Mouse (Mus musculus): ENCODE measurements around the gene Gjd3. TPM values are rescaled to one million over a fixed set of nuclear protein-coding genes. Genes with fewer than 3 reads are reported as not detected.

Gjd3 gene
- polyA plus RNA-seq, 1 experiment from 2014 or later, result 4.4 TPM

GRCm38 (mm10) chr11:98952111-98952510 lies 30.7 kb downstream of the Gjd3 start:
- H3K9ac ChIP-seq, result no peak overlapping the region
- H3K4me1 ChIP-seq (replicated peaks), result peaks cover 93% of the 10 kb centered on the region
- WGBS, result 72% methylated on average over 1 of the region's 1 CpGs
- H3K9me3 ChIP-seq (replicated peaks), result no peaks in the 10 kb centered on the region
- peak overlapping the region; percentile 94 for H3K27ac ChIP-seq
- peaks cover 10% of the 10 kb centered on the region; the same call in 1 of the 2 replicates for H3K36me3 ChIP-seq
- no peak for ATAC-seq (replicated peaks; ENCODE audit: insufficient number of reproducible peaks, insufficient read depth, low FRiP score, low read depth)
- no peak overlapping the region for H3K4me3 ChIP-seq
- no peaks in the 10 kb centered on the region for H3K27me3 ChIP-seq
- H3K4me2 ChIP-seq, result no peak overlapping the region

- Histone ChIP-seq H3K9ac (peak overlapping the region; percentile 53), H3K9me3 (replicated peaks) (no peaks in the 10 kb centered on the region), H3K36me3 (peaks cover 8% of the 10 kb centered on the region; the same call in 1 of the 2 replicates), H3K4me3 (peak overlapping the region; percentile 18; the same call in 1 of the 2 replicates), H3K27ac (peak overlapping the region; percentile 94), H3K4me2 (peak overlapping the region; percentile 50), H3K27me3 (no peaks in the 10 kb centered on the region), H3K4me1 (replicated peaks) (peaks cover 93% of the 10 kb centered on the region)
- 26% methylated on average over 16 of the region's 16 CpGs for WGBS
- ATAC-seq (replicated peaks; ENCODE audit: insufficient number of reproducible peaks, insufficient read depth, low FRiP score, low read depth), result peak; percentile 72
Measured at GRCm38 (mm10) chr11:98951026-98951906, 31.6 kb downstream of the Gjd3 start.

- Histone ChIP-seq H3K27ac (peak overlapping the region; percentile 94), H3K36me3 (peaks cover 8% of the 10 kb centered on the region; the same call in 1 of the 2 replicates), H3K4me3 (no peak overlapping the region), H3K27me3 (no peaks in the 10 kb centered on the region), H3K9ac (peak overlapping the region; percentile 53; the same call in 1 of the 2 replicates), H3K9me3 (replicated peaks) (no peaks in the 10 kb centered on the region), H3K4me1 (replicated peaks) (peaks cover 94% of the 10 kb centered on the region), H3K4me2 (peak overlapping the region; percentile 0; the same call in 1 of the 2 replicates)
- 80% methylated on average over 9 of the region's 9 CpGs for WGBS
- no peak for ATAC-seq (replicated peaks; ENCODE audit: insufficient number of reproducible peaks, insufficient read depth, low FRiP score, low read depth)
Measured at GRCm38 (mm10) chr11:98950484-98950883, 32.3 kb downstream of the Gjd3 start.

- Histone ChIP-seq H3K27me3 (no peaks in the 10 kb centered on the region), H3K9me3 (replicated peaks) (no peaks in the 10 kb centered on the region), H3K4me3 (no peak overlapping the region), H3K4me2 (no peak overlapping the region), H3K36me3 (peaks cover 8% of the 10 kb centered on the region; the same call in 1 of the 2 replicates), H3K27ac (peak overlapping the region; percentile 94), H3K4me1 (replicated peaks) (peaks cover 94% of the 10 kb centered on the region), H3K9ac (peak overlapping the region; percentile 53; the same call in 1 of the 2 replicates)
- 76% methylated on average over 7 of the region's 7 CpGs for WGBS
- ATAC-seq (replicated peaks; ENCODE audit: insufficient number of reproducible peaks, insufficient read depth, low FRiP score, low read depth), result no peak
Measured at GRCm38 (mm10) chr11:98949958-98950460, 32.8 kb downstream of the Gjd3 start.

GRCm38 (mm10) chr11:98949242-98949957 lies 33.4 kb downstream of the Gjd3 start:
- WGBS, result 68% methylated on average over 12 of the region's 12 CpGs
- H3K4me2 ChIP-seq, result no peak overlapping the region
- no peak for ATAC-seq (replicated peaks; ENCODE audit: insufficient number of reproducible peaks, insufficient read depth, low FRiP score, low read depth)
- no peak overlapping the region for H3K4me3 ChIP-seq
- H3K36me3 ChIP-seq, result peaks cover 8% of the 10 kb centered on the region; the same call in 1 of the 2 replicates
- H3K4me1 ChIP-seq (replicated peaks), result peaks cover 94% of the 10 kb centered on the region
- no peaks in the 10 kb centered on the region for H3K9me3 ChIP-seq (replicated peaks)
- H3K27me3 ChIP-seq, result no peaks in the 10 kb centered on the region
- peak overlapping the region; percentile 94 for H3K27ac ChIP-seq
- H3K9ac ChIP-seq, result no peak overlapping the region

GRCm38 (mm10) chr11:98947969-98948569 lies 34.7 kb downstream of the Gjd3 start:
- peak overlapping the region; percentile 9; the same call in 1 of the 2 replicates for H3K4me2 ChIP-seq
- H3K36me3 ChIP-seq, result peaks cover 8% of the 10 kb centered on the region; the same call in 1 of the 2 replicates
- H3K27ac ChIP-seq, result peak overlapping the region; percentile 48
- no peak overlapping the region for H3K9ac ChIP-seq
- H3K4me1 ChIP-seq (replicated peaks), result peaks cover 94% of the 10 kb centered on the region
- H3K4me3 ChIP-seq, result no peak overlapping the region
- no peaks in the 10 kb centered on the region for H3K27me3 ChIP-seq
- WGBS, result 44% methylated on average over 18 of the region's 18 CpGs
- H3K9me3 ChIP-seq (replicated peaks), result no peaks in the 10 kb centered on the region
- no peak for ATAC-seq (replicated peaks; ENCODE audit: insufficient number of reproducible peaks, insufficient read depth, low FRiP score, low read depth)

- ATAC-seq (replicated peaks; ENCODE audit: insufficient number of reproducible peaks, insufficient read depth, low FRiP score, low read depth), result no peak
- no peak overlapping the region; the same call in 1 of the 2 replicates for H3K9ac ChIP-seq
- peak overlapping the region; percentile 99 for H3K27ac ChIP-seq
- no peak overlapping the region for H3K4me3 ChIP-seq
- H3K4me1 ChIP-seq (replicated peaks), result peaks cover 95% of the 10 kb centered on the region
- no peaks in the 10 kb centered on the region for H3K27me3 ChIP-seq
- WGBS, result 52% methylated on average over 3 of the region's 3 CpGs
- peaks cover 5% of the 10 kb centered on the region; the same call in 1 of the 2 replicates for H3K36me3 ChIP-seq
- H3K9me3 ChIP-seq (replicated peaks), result no peaks in the 10 kb centered on the region
- H3K4me2 ChIP-seq, result no peak overlapping the region
Measured at GRCm38 (mm10) chr11:98945605-98945977, 37.2 kb downstream of the Gjd3 start.

- no peak overlapping the region for H3K4me3 ChIP-seq
- peak overlapping the region; percentile 83 for H3K4me2 ChIP-seq
- H3K9me3 ChIP-seq (replicated peaks), result no peaks in the 10 kb centered on the region
- H3K4me1 ChIP-seq (replicated peaks), result peaks cover 95% of the 10 kb centered on the region
- 35% methylated on average over 11 of the region's 11 CpGs for WGBS
- H3K36me3 ChIP-seq, result peaks cover under 1% of the 10 kb centered on the region; the same call in 1 of the 2 replicates
- ATAC-seq (replicated peaks; ENCODE audit: insufficient number of reproducible peaks, insufficient read depth, low FRiP score, low read depth), result no peak
- no peak overlapping the region; the same call in 1 of the 2 replicates for H3K9ac ChIP-seq
- no peaks in the 10 kb centered on the region for H3K27me3 ChIP-seq
- peak overlapping the region; percentile 99 for H3K27ac ChIP-seq
Measured at GRCm38 (mm10) chr11:98944897-98945604, 37.8 kb downstream of the Gjd3 start.

- Histone ChIP-seq H3K27ac (peak overlapping the region; percentile 99), H3K4me2 (peak overlapping the region; percentile 83), H3K9ac (peak overlapping the region; percentile 85), H3K27me3 (no peaks in the 10 kb centered on the region), H3K4me1 (replicated peaks) (peaks cover 95% of the 10 kb centered on the region), H3K9me3 (replicated peaks) (no peaks in the 10 kb centered on the region), H3K36me3 (no peaks in the 10 kb centered on the region), H3K4me3 (no peak overlapping the region)
- ATAC-seq (replicated peaks; ENCODE audit: insufficient number of reproducible peaks, insufficient read depth, low FRiP score, low read depth), result no peak
- 35% methylated on average over 14 of the region's 14 CpGs for WGBS
Measured at GRCm38 (mm10) chr11:98943741-98944461, 38.9 kb downstream of the Gjd3 start.

Data from heart, embryonic 15.5 days (tissue).